Comparison of ENCODE assay signal across 7 mouse cellular contexts in the genomic region with DNA sequence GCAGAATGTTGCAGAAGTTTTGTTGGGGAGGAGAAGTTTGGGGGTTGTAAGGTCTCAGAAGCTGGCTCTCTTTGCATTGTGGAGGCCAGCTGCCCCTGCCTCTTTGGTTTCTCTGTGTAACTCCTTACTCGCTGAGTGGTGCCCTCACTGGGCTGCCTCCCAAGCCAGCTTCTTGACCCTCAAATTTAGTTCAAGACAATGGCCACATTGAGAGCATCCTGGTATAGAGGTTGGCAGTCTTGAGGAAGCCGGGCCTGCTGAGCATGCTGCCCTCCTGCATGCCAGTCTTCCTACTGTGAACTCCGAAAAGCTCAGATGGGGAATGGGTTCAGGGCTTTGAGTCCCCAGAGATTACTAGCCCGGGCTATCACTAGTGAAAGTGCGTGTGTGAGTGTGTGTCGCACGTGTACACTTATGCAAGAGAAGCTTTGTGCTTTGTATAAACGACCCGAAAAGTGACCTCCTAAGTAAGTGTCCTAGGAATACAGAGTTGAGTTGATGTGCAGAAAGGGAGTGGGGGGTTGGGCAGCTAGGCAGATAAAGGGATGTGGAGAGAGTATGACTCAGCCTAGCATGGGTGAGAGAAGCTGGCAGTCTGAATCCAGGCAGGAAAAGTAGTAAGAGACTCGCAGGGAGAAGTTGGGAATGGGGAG.
A peak's percentile ranks its signal among the peaks of the same experiment; 100 is the strongest.
DNase-seq lines count a peak whose midpoint lies in the region; ATAC-seq lines count a peak whose summit lies in the region.

No protein-coding gene starts in this region.

- H3K27ac ChIP-seq in lung, embryonic 15.5 days: peak overlapping the region; percentile 94
- peak overlapping the region; percentile 96 for H3K27ac ChIP-seq in embryonic facial prominence, embryonic 12.5 days
- peak overlapping the region; percentile 57 for H3K27ac ChIP-seq in hindbrain, embryonic 15.5 days (replicated peaks)
- H3K27ac ChIP-seq in neural tube, embryonic 13.5 days (replicated peaks): peak overlapping the region; percentile 52

- no peaks in the 10 kb centered on the region for H3K36me3 ChIP-seq in lung, embryonic 15.5 days
- H3K36me3 ChIP-seq in embryonic facial prominence, embryonic 12.5 days: 0 out of 2 replicates have a peak, but pooled peaks cover 7% of the 10 kb centered on the region
- H3K36me3 ChIP-seq in hindbrain, embryonic 15.5 days: no peaks in the 10 kb centered on the region
- H3K36me3 ChIP-seq in neural tube, embryonic 13.5 days: no peaks in the 10 kb centered on the region

- H3K4me1 ChIP-seq in lung, embryonic 15.5 days: peaks cover 92% of the 10 kb centered on the region
- H3K4me1 ChIP-seq in embryonic facial prominence, embryonic 12.5 days: peaks cover 75% of the 10 kb centered on the region
- peaks cover 47% of the 10 kb centered on the region for H3K4me1 ChIP-seq in hindbrain, embryonic 15.5 days (replicated peaks)
- peaks cover 71% of the 10 kb centered on the region for H3K4me1 ChIP-seq in neural tube, embryonic 13.5 days (replicated peaks)

- no peaks in the 10 kb centered on the region for H3K9me3 ChIP-seq in lung, embryonic 15.5 days
- H3K9me3 ChIP-seq in embryonic facial prominence, embryonic 12.5 days: no peaks in the 10 kb centered on the region
- no peaks in the 10 kb centered on the region for H3K9me3 ChIP-seq in hindbrain, embryonic 15.5 days
- no peaks in the 10 kb centered on the region for H3K9me3 ChIP-seq in neural tube, embryonic 13.5 days

- 22% methylated on average over 10 of the region's 10 CpGs for WGBS in lung, embryonic 15.5 days
- WGBS in embryonic facial prominence, embryonic 12.5 days: 26% methylated on average over 10 of the region's 10 CpGs
- 46% methylated on average over 10 of the region's 10 CpGs for WGBS in hindbrain, embryonic 15.5 days
- 43% methylated on average over 10 of the region's 10 CpGs for WGBS in neural tube, embryonic 13.5 days

- 0 out of 2 replicates have a peak overlapping the region, but pooled peaks have one; percentile 17 for H3K9ac ChIP-seq in lung, embryonic 15.5 days
- peak overlapping the region; percentile 90 for H3K9ac ChIP-seq in embryonic facial prominence, embryonic 12.5 days
- H3K9ac ChIP-seq in hindbrain, embryonic 15.5 days: no peak overlapping the region
- H3K9ac ChIP-seq in neural tube, embryonic 13.5 days: peak overlapping the region; percentile 78

- no peaks in the 10 kb centered on the region for H3K27me3 ChIP-seq in lung, embryonic 15.5 days
- no peaks in the 10 kb centered on the region for H3K27me3 ChIP-seq in embryonic facial prominence, embryonic 12.5 days
- 0 out of 2 replicates have a peak, but pooled peaks cover 3% of the 10 kb centered on the region for H3K27me3 ChIP-seq in hindbrain, embryonic 15.5 days
- no peaks in the 10 kb centered on the region for H3K27me3 ChIP-seq in neural tube, embryonic 13.5 days

- DNase-seq in lung, postnatal 25 days (ENCODE audit: low spot score): no peak
- DNase-seq in layer of hippocampus, postnatal 10 days (ENCODE audit: low spot score in 2 of 2): no peak
- no peak for DNase-seq in thymus, postnatal 36 days

- ATAC-seq in lung, embryonic 15.5 days (ENCODE audit: borderline replicate concordance, extremely low read depth, low FRiP score, low TSS enrichment): no peak
- ATAC-seq in embryonic facial prominence, embryonic 12.5 days (ENCODE audit: insufficient number of reproducible peaks, insufficient read depth, low FRiP score, low TSS enrichment): no peak
- ATAC-seq in hindbrain, embryonic 15.5 days (ENCODE audit: low FRiP score, low read depth): no peak
- no peak for ATAC-seq in neural tube, embryonic 13.5 days (ENCODE audit: low read depth)

- H3K4me2 ChIP-seq in lung, embryonic 15.5 days: peak overlapping the region; percentile 74
- H3K4me2 ChIP-seq in embryonic facial prominence, embryonic 12.5 days (replicated peaks): peak overlapping the region; percentile 72
- H3K4me2 ChIP-seq in hindbrain, embryonic 15.5 days: peak overlapping the region; percentile 86
- H3K4me2 ChIP-seq in neural tube, embryonic 13.5 days: peak overlapping the region; percentile 82

- H3K4me3 ChIP-seq in lung, embryonic 15.5 days: peak overlapping the region; percentile 75
- peak overlapping the region; percentile 85 for H3K4me3 ChIP-seq in embryonic facial prominence, embryonic 12.5 days
- no peak overlapping the region for H3K4me3 ChIP-seq in hindbrain, embryonic 15.5 days
- 0 out of 2 replicates have a peak overlapping the region, but pooled peaks have one; percentile 56 for H3K4me3 ChIP-seq in neural tube, embryonic 13.5 days
